Mouse (Mus musculus): ENCODE data around the gene Ryr1.

DNA sequence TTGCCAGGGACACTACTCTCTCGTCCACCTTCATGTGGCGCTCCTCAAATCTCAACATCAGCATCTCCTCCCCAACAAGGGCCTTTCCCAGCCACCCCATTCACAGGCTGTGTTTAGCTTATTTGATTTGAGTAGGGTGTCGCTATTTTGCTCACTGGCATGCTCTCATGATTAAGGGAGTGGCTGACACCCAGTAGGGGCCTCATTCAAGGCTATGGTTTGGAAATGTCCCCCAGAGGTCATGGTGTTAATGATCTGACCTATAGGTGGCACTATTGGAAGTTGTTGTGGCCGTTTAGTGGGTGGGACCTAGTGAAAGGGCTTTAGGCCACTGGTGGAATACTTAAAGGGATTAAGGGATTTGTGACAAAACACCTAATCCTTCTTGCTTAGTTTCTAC lies 98.2 kb downstream of the Ryr1 start:
- TF ChIP-seq EP300 (IDR thresholded peaks at IDR 0.05) = no peak
- no peak for TF ChIP-seq CTCF (IDR thresholded peaks at IDR 0.05)

Data from lung, postnatal 0 days (tissue).